Mouse (Mus musculus): Measurements from ENCODE around the gene Tmem238. TPM values are rescaled to one million over a fixed set of nuclear protein-coding genes. Genes with fewer than 3 reads are reported as not detected.

The Tmem238 gene
- polyA plus RNA-seq, 1 experiment from 2014 or later, result 24.3 TPM

Other genes with a start within 250 kb of the Tmem238 start
- gene Syt5, start 242.1 kb downstream of the Tmem238 start, polyA plus RNA-seq (2014; fragmentation: Nextera tagmentation; extraction: Ambion mirVana), result 5.6 and 6.7 TPM in 2 replicates
- not detected in 2 replicates for gene Ptprh, start 185.6 kb downstream of the Tmem238 start, polyA plus RNA-seq (2014; fragmentation: Nextera tagmentation; extraction: Ambion mirVana)
- gene Tmem86b, start 158.2 kb downstream of the Tmem238 start, polyA plus RNA-seq (2014; fragmentation: Nextera tagmentation; extraction: Ambion mirVana), result 2.5 and 3.8 TPM in 2 replicates
- gene Ppp6r1, start 130.6 kb downstream of the Tmem238 start, polyA plus RNA-seq (2014; fragmentation: Nextera tagmentation; extraction: Ambion mirVana), result 7.3 and 8.5 TPM in 2 replicates
- 102 and 105 TPM in 2 replicates for gene Hspbp1, start 104.6 kb downstream of the Tmem238 start, polyA plus RNA-seq (2014; fragmentation: Nextera tagmentation; extraction: Ambion mirVana)
- 1.7 and 1.9 TPM in 2 replicates for gene Brsk1, start 99.1 kb downstream of the Tmem238 start, polyA plus RNA-seq (2014; fragmentation: Nextera tagmentation; extraction: Ambion mirVana)
- 0.66 and 0.85 TPM in 2 replicates for gene Tmem150b, start 64.4 kb downstream of the Tmem238 start, polyA plus RNA-seq (2014; fragmentation: Nextera tagmentation; extraction: Ambion mirVana)
- 63.6 and 66.9 TPM in 2 replicates for gene Kmt5c, start 49.5 kb downstream of the Tmem238 start, polyA plus RNA-seq (2014; fragmentation: Nextera tagmentation; extraction: Ambion mirVana)
- gene Cox6b2, start 36.6 kb downstream of the Tmem238 start, polyA plus RNA-seq (2014; fragmentation: Nextera tagmentation; extraction: Ambion mirVana), result 54.1 and 61.8 TPM in 2 replicates
- not detected in 2 replicates for gene Fam71e2, start 18.4 kb downstream of the Tmem238 start, polyA plus RNA-seq (2014; fragmentation: Nextera tagmentation; extraction: Ambion mirVana)
- gene Il11, start 6.8 kb downstream of the Tmem238 start, polyA plus RNA-seq (2014; fragmentation: Nextera tagmentation; extraction: Ambion mirVana), result 0.28 TPM in 1 of 2 replicates, not detected in the other
- 0.52 TPM in 1 of 2 replicates, not detected in the other for gene Tmem190, start 6.7 kb downstream of the Tmem238 start, polyA plus RNA-seq (2014; fragmentation: Nextera tagmentation; extraction: Ambion mirVana)
- gene Rpl28, start 3.2 kb upstream of the Tmem238 start, polyA plus RNA-seq (2014; fragmentation: Nextera tagmentation; extraction: Ambion mirVana), result 293 and 321 TPM in 2 replicates
- gene Ube2s, start 22.9 kb upstream of the Tmem238 start, polyA plus RNA-seq (2014; fragmentation: Nextera tagmentation; extraction: Ambion mirVana), result 354 and 371 TPM in 2 replicates
- 0.30 and 0.42 TPM in 2 replicates for gene Shisa7, start 55.0 kb upstream of the Tmem238 start, polyA plus RNA-seq (2014; fragmentation: Nextera tagmentation; extraction: Ambion mirVana)
- 6.3 and 8.9 TPM in 2 replicates for gene Isoc2b, start 80.6 kb upstream of the Tmem238 start, polyA plus RNA-seq (2014; fragmentation: Nextera tagmentation; extraction: Ambion mirVana)
- gene Isoc2a, start 87.5 kb upstream of the Tmem238 start, polyA plus RNA-seq (2014; fragmentation: Nextera tagmentation; extraction: Ambion mirVana), result 0.96 and 1.0 TPM in 2 replicates
- gene Gm36210, start 116.9 kb upstream of the Tmem238 start, polyA plus RNA-seq (2014; fragmentation: Nextera tagmentation; extraction: Ambion mirVana), result not detected in 2 replicates
- 3.3 and 4.0 TPM in 2 replicates for gene Zfp628, start 125.6 kb upstream of the Tmem238 start, polyA plus RNA-seq (2014; fragmentation: Nextera tagmentation; extraction: Ambion mirVana)
- 3.1 and 3.3 TPM in 2 replicates for gene Nat14, start 132.4 kb upstream of the Tmem238 start, polyA plus RNA-seq (2014; fragmentation: Nextera tagmentation; extraction: Ambion mirVana)
- 3.7 and 4.0 TPM in 2 replicates for gene Ssc5d, start 136.1 kb upstream of the Tmem238 start, polyA plus RNA-seq (2014; fragmentation: Nextera tagmentation; extraction: Ambion mirVana)
- gene Sbk2, start 174.8 kb upstream of the Tmem238 start, polyA plus RNA-seq (2014; fragmentation: Nextera tagmentation; extraction: Ambion mirVana), result 0.23 and 0.26 TPM in 2 replicates
- 0.16 TPM in 1 of 2 replicates, not detected in the other for gene Sbk3, start 181.5 kb upstream of the Tmem238 start, polyA plus RNA-seq (2014; fragmentation: Nextera tagmentation; extraction: Ambion mirVana)
- 30.6 and 35.4 TPM in 2 replicates for gene Zfp579, start 206.5 kb upstream of the Tmem238 start, polyA plus RNA-seq (2014; fragmentation: Nextera tagmentation; extraction: Ambion mirVana)
- 15.7 and 16.0 TPM in 2 replicates for gene Zfp524, start 224.8 kb upstream of the Tmem238 start, polyA plus RNA-seq (2014; fragmentation: Nextera tagmentation; extraction: Ambion mirVana)
- gene Fiz1, start 225.0 kb upstream of the Tmem238 start, polyA plus RNA-seq (2014; fragmentation: Nextera tagmentation; extraction: Ambion mirVana), result 37.5 and 40.3 TPM in 2 replicates
- gene Gm44973, start 225.8 kb upstream of the Tmem238 start, polyA plus RNA-seq (2014; fragmentation: Nextera tagmentation; extraction: Ambion mirVana), result 1.0 and 2.0 TPM in 2 replicates
- gene Zfp865, start 230.7 kb upstream of the Tmem238 start, polyA plus RNA-seq (2014; fragmentation: Nextera tagmentation; extraction: Ambion mirVana), result 6.2 and 7.2 TPM in 2 replicates
- gene Ccdc106, start 230.9 kb upstream of the Tmem238 start, polyA plus RNA-seq (2014; fragmentation: Nextera tagmentation; extraction: Ambion mirVana), result 15.1 and 17.1 TPM in 2 replicates
- gene 4632433K11Rik, start 244.5 kb upstream of the Tmem238 start, polyA plus RNA-seq (2014; fragmentation: Nextera tagmentation; extraction: Ambion mirVana), result not detected in 2 replicates
- 4.8 and 6.3 TPM in 2 replicates for gene Zfp784, start 248.8 kb upstream of the Tmem238 start, polyA plus RNA-seq (2014; fragmentation: Nextera tagmentation; extraction: Ambion mirVana)

All from intestine, embryonic 14.5 days (tissue).